Comparison of ENCODE assay signal across 16 mouse cellular contexts in the genomic region with DNA sequence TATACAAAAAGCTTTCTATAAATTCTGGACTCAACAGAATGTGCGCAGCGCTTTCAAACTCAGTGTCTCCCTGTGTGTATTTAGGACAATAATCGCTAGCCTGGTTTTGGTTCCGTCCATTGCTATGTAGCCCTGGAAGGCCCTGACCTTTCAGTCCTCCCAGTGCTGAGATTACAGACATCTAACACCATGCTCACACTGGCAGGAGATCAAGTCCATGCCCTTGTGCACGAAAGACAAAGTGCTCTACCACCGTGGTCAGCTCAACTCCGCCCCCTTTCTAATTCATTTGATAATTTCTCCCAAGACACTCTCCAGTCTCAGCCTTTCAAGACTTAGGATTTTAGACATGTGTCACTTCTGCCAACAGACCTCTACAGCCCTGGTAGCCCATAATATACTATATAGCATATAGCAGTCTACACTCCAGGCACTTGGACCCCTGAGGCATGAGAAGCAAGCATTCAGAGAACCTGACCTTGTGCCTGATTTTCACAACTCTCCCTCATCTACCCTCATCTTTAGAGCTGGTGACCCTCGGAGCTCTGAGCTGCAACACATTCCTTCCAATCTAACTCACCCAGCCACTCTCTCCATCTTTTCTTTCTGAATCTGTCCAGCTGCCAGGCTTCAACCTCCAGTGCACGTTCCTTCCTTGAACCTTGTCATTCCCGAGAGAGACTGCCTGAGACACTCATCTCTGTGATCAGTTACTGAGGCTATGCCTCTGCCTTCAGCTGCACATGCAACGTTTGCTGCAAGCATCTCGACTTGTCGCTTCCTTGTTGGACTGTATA. TPM values are rescaled to one million over a fixed set of nuclear protein-coding genes. Genes with fewer than 3 reads are reported as not detected.
DNase-seq lines count a peak whose midpoint lies in the region; ATAC-seq and TF ChIP-seq lines count a peak whose summit lies in the region.
"Had no signal": no experiment of that assay in that cellular context is flagged by ENCODE, and none has a peak within 500 bp of the region (broad histone marks: within the 10 kb centered on the region; RNA-seq: fewer than 3 reads in every experiment).

No protein-coding gene starts in this region.

- H3K9ac ChIP-seq in forebrain, embryonic 12.5 days: no peak overlapping the region
- no peak overlapping the region for H3K9ac ChIP-seq in forebrain, embryonic 11.5 days (ENCODE audit: low read length)
- H3K9ac ChIP-seq in liver, adult 2 months (ENCODE audit: low read depth, low read length): no peak overlapping the region
- no peak overlapping the region for H3K9ac ChIP-seq in liver, embryonic 11.5 days (ENCODE audit: low read depth, low read length)
- H3K9ac ChIP-seq: embryonic facial prominence, embryonic 12.5 days; intestine, embryonic 15.5 days; liver, embryonic 12.5 days; stomach, embryonic 15.5 days had no signal

- no peaks in the 10 kb centered on the region; the same call in 1 of the 2 replicates for H3K4me1 ChIP-seq in forebrain, embryonic 12.5 days
- no peaks in the 10 kb centered on the region for H3K4me1 ChIP-seq in forebrain, embryonic 11.5 days (replicated peaks; ENCODE audit: control insufficient read depth, insufficient read depth, low read length)
- H3K4me1 ChIP-seq in liver, adult 2 months (ENCODE audit: control insufficient read depth, insufficient read depth, low read length): peaks cover 10% of the 10 kb centered on the region
- peaks cover 4% of the 10 kb centered on the region for H3K4me1 ChIP-seq in liver, embryonic 11.5 days (replicated peaks; ENCODE audit: control insufficient read depth, insufficient read depth, low read length)
- H3K4me1 ChIP-seq: embryonic facial prominence, embryonic 12.5 days; intestine, embryonic 15.5 days; stomach, embryonic 15.5 days had no signal

- no peaks in the 10 kb centered on the region for H3K27me3 ChIP-seq in forebrain, embryonic 12.5 days
- H3K27me3 ChIP-seq in forebrain, embryonic 11.5 days (ENCODE audit: control insufficient read depth, insufficient read depth, low read length): no peaks in the 10 kb centered on the region
- no peaks in the 10 kb centered on the region for H3K27me3 ChIP-seq in liver, adult 2 months (ENCODE audit: control insufficient read depth, insufficient read depth, low read length)
- H3K27me3 ChIP-seq in liver, embryonic 11.5 days (replicated peaks; ENCODE audit: control insufficient read depth, insufficient read depth, low read length): no peaks in the 10 kb centered on the region
- H3K27me3 ChIP-seq: embryonic facial prominence, embryonic 12.5 days; intestine, embryonic 15.5 days; liver, embryonic 12.5 days; stomach, embryonic 15.5 days had no signal

- no peak overlapping the region for H3K4me3 ChIP-seq in forebrain, embryonic 12.5 days (replicated peaks)
- no peak overlapping the region for H3K4me3 ChIP-seq in forebrain, embryonic 11.5 days (ENCODE audit: low read depth, low read length)
- no peak overlapping the region for H3K4me3 ChIP-seq in liver, adult 2 months (ENCODE audit: insufficient read depth, low read depth, low read length)
- no peak overlapping the region for H3K4me3 ChIP-seq in liver, embryonic 11.5 days (ENCODE audit: low read depth, low read length)
- H3K4me3 ChIP-seq: embryonic facial prominence, embryonic 12.5 days; intestine, embryonic 15.5 days; liver, embryonic 12.5 days; myocyte; stomach, embryonic 15.5 days had no signal

- H3K79me2 ChIP-seq in liver, adult 2 months (ENCODE audit: control insufficient read depth, insufficient read depth, low read length): peaks cover 35% of the 10 kb centered on the region; the same call in 1 of the 2 replicates

- TF ChIP-seq POLR2A in liver, adult 2 months (IDR thresholded peaks at IDR 0.05; ENCODE audit: extremely low read depth, insufficient read depth, low read length): no peak

- WGBS in forebrain, embryonic 12.5 days: 89% methylated on average over 13 of the region's 13 CpGs
- WGBS in forebrain, embryonic 11.5 days: 83% methylated on average over 13 of the region's 13 CpGs
- WGBS in liver, adult 2 months: 47% methylated on average over 13 of the region's 13 CpGs
- 73% methylated on average over 13 of the region's 13 CpGs for WGBS in liver, embryonic 11.5 days

- no peak for TF ChIP-seq CTCF in liver, adult 2 months (IDR thresholded peaks at IDR 0.05; ENCODE audit: low read depth, low read length)

- no peak for DNase-seq in forebrain, embryonic 11.5 days (ENCODE audit: low spot score)
- DNase-seq in heart, postnatal 10 days: peak; percentile 39 to 45
- no peak for DNase-seq in heart, postnatal 14 days
- DNase-seq in liver, adult 2 months (ENCODE audit: extremely low read depth, low read depth, low spot score): peak; percentile 86
- DNase-seq in liver, embryonic 11.5 days (ENCODE audit: low spot score): no peak
- DNase-seq in adrenal gland, postnatal 36 days: peak; percentile 79 to 84
- no peak for DNase-seq in urinary bladder, adult 18-20 months (ENCODE audit: low spot score in 2 of 2)
- DNase-seq: cerebellum, postnatal 36 days; lung, postnatal 10 days; thymus, postnatal 4 days had no signal

- H3K4me2 ChIP-seq in forebrain, embryonic 12.5 days: no peak overlapping the region
- H3K4me2 ChIP-seq in forebrain, embryonic 11.5 days (ENCODE audit: low read depth, low read length, severe bottlenecking): no peak overlapping the region
- no peak overlapping the region for H3K4me2 ChIP-seq in liver, embryonic 11.5 days
- H3K4me2 ChIP-seq: embryonic facial prominence, embryonic 12.5 days; intestine, embryonic 15.5 days; liver, embryonic 12.5 days; stomach, embryonic 15.5 days had no signal

- intact Hi-C loops in heart, postnatal 10 days (cut with DNase I): no loop called here
- intact Hi-C loops in heart, postnatal 14 days (cut with DNase I): no loop called here

- no peak for ATAC-seq in forebrain, embryonic 12.5 days (ENCODE audit: low FRiP score)
- no peak for ATAC-seq in forebrain, embryonic 11.5 days (replicated peaks; ENCODE audit: low FRiP score)
- no peak for ATAC-seq in liver, embryonic 11.5 days (replicated peaks; ENCODE audit: low FRiP score)
- ATAC-seq: intestine, embryonic 15.5 days; liver, embryonic 12.5 days had no signal

- H3K9me3 ChIP-seq in forebrain, embryonic 12.5 days: no peaks in the 10 kb centered on the region
- no peaks in the 10 kb centered on the region for H3K9me3 ChIP-seq in forebrain, embryonic 11.5 days (ENCODE audit: control insufficient read depth, low read length)
- H3K9me3 ChIP-seq in liver, embryonic 11.5 days (ENCODE audit: control insufficient read depth, low read length): no peaks in the 10 kb centered on the region
- H3K9me3 ChIP-seq: embryonic facial prominence, embryonic 12.5 days; intestine, embryonic 15.5 days; liver, embryonic 12.5 days; stomach, embryonic 15.5 days had no signal

- 0 out of 2 replicates have a peak overlapping the region, but pooled peaks have one; percentile 2 for H3K27ac ChIP-seq in forebrain, embryonic 12.5 days
- no peak overlapping the region for H3K27ac ChIP-seq in forebrain, embryonic 11.5 days (ENCODE audit: low read depth, low read length)
- H3K27ac ChIP-seq in liver, adult 2 months (replicated peaks; ENCODE audit: insufficient read depth, low read depth, low read length): no peak overlapping the region
- no peak overlapping the region for H3K27ac ChIP-seq in liver, embryonic 11.5 days (ENCODE audit: low read depth, low read length)
- H3K27ac ChIP-seq: embryonic facial prominence, embryonic 12.5 days; intestine, embryonic 15.5 days; liver, embryonic 12.5 days; stomach, embryonic 15.5 days had no signal

- peaks cover 7% of the 10 kb centered on the region; the same call in 1 of the 2 replicates for H3K36me3 ChIP-seq in forebrain, embryonic 12.5 days (replicated peaks)
- H3K36me3 ChIP-seq in forebrain, embryonic 11.5 days (ENCODE audit: control insufficient read depth, insufficient read depth, low read length): no peaks in the 10 kb centered on the region
- no peaks in the 10 kb centered on the region for H3K36me3 ChIP-seq in liver, adult 2 months (ENCODE audit: control insufficient read depth, insufficient read depth, low read length)
- no peaks in the 10 kb centered on the region for H3K36me3 ChIP-seq in liver, embryonic 11.5 days (ENCODE audit: control insufficient read depth, insufficient read depth, low read length)
- H3K36me3 ChIP-seq: intestine, embryonic 15.5 days; stomach, embryonic 15.5 days had no signal

RNA-seq across cellular contexts. Expression of a gene that starts 15.7 kb away (rescaled TPM):
- 22.3 and 26.3 TPM in 2 replicates for polyA plus RNA-seq in forebrain, embryonic 12.5 days (2016; fragmentation: Nextera tagmentation; extraction: Ambion mirVana)
- 29.3 and 30.5 TPM in 2 replicates for polyA plus RNA-seq in forebrain, embryonic 11.5 days (2014; fragmentation: Nextera tagmentation; extraction: Ambion mirVana)
- total RNA-seq in heart, postnatal 10 days (2021): 10 to 100 TPM; 29.2 to 29.4 TPM
- 10 to 100 TPM; 28.4 to 29.8 TPM for total RNA-seq in heart, postnatal 14 days (2021)
- total RNA-seq in liver, adult 2 months (2014; rRNA removed): 6.6 and 8.9 TPM in 2 replicates
- polyA plus RNA-seq in liver, adult 2 months (2012; rRNA removed): 7.2 and 8.0 TPM in 2 replicates
- 30.9 and 32.4 TPM in 2 replicates for polyA plus RNA-seq in liver, embryonic 11.5 days (2014; fragmentation: Nextera tagmentation; extraction: Ambion mirVana)
- 10 to 100 TPM; 57.8 to 58.4 TPM for total RNA-seq in adrenal gland, postnatal 36 days (2021)

RNA-seq across cellular contexts. Expression of a gene that starts 53.2 kb away (rescaled TPM):
- 103 and 109 TPM in 2 replicates for polyA plus RNA-seq in forebrain, embryonic 12.5 days (2016; fragmentation: Nextera tagmentation; extraction: Ambion mirVana)
- 93.2 and 103 TPM in 2 replicates for polyA plus RNA-seq in forebrain, embryonic 11.5 days (2014; fragmentation: Nextera tagmentation; extraction: Ambion mirVana)
- 10 to 100 TPM; 13.9 to 17.0 TPM for total RNA-seq in heart, postnatal 10 days (2021)
- total RNA-seq in heart, postnatal 14 days (2021): 10 to 100 TPM in 1 of 2 experiments, 1 to 10 TPM in 1; 9.5 to 13.3 TPM
- 3.0 and 4.2 TPM in 2 replicates for total RNA-seq in liver, adult 2 months (2014; rRNA removed)
- 2.8 and 4.0 TPM in 2 replicates for polyA plus RNA-seq in liver, adult 2 months (2012; rRNA removed)
- polyA plus RNA-seq in liver, embryonic 11.5 days (2014; fragmentation: Nextera tagmentation; extraction: Ambion mirVana): 99.8 and 105 TPM in 2 replicates
- 10 to 100 TPM; 14.7 to 16.8 TPM for total RNA-seq in adrenal gland, postnatal 36 days (2021)

RNA-seq across cellular contexts. Expression of a gene that starts 57.1 kb away (rescaled TPM):
- 21.0 and 25.5 TPM in 2 replicates for polyA plus RNA-seq in forebrain, embryonic 12.5 days (2016; fragmentation: Nextera tagmentation; extraction: Ambion mirVana)
- polyA plus RNA-seq in forebrain, embryonic 11.5 days (2014; fragmentation: Nextera tagmentation; extraction: Ambion mirVana): 27.2 and 31.8 TPM in 2 replicates
- total RNA-seq in heart, postnatal 10 days (2021): 1 to 10 TPM; 6.7 to 7.1 TPM
- total RNA-seq in heart, postnatal 14 days (2021): 1 to 10 TPM; 3.8 to 4.7 TPM
- 3.8 TPM in 2 replicates for total RNA-seq in liver, adult 2 months (2014; rRNA removed)
- polyA plus RNA-seq in liver, adult 2 months (2012; rRNA removed): 1.0 and 1.4 TPM in 2 replicates
- 24.6 and 24.7 TPM in 2 replicates for polyA plus RNA-seq in liver, embryonic 11.5 days (2014; fragmentation: Nextera tagmentation; extraction: Ambion mirVana)
- total RNA-seq in adrenal gland, postnatal 36 days (2021): 1 to 10 TPM; 7.9 to 8.6 TPM

Comparison
In these comparisons a context has a peak if more than half of its experiments do, and no peak if none do; other contexts are left out.
1. DNase-seq: peak in heart, postnatal 10 days (2 of 2), liver, adult 2 months (single experiment) and adrenal gland, postnatal 36 days (2 of 2); none in forebrain, embryonic 11.5 days (single experiment), heart, postnatal 14 days (0 of 2), liver, embryonic 11.5 days (single experiment) and urinary bladder, adult 18-20 months (0 of 2).